Mouse (Mus musculus) frontal cortex, postnatal 25 days (tissue): Measurements from ENCODE around the gene Kcng3.

Experiments used
- DNase-seq, 2 experiments: peaks; one replicate each; pipeline ENCODE4 v3.0.0; 2022; ENCODE audit warnings: low spot score in 2 of 2

Kcng3 gene

DNA sequence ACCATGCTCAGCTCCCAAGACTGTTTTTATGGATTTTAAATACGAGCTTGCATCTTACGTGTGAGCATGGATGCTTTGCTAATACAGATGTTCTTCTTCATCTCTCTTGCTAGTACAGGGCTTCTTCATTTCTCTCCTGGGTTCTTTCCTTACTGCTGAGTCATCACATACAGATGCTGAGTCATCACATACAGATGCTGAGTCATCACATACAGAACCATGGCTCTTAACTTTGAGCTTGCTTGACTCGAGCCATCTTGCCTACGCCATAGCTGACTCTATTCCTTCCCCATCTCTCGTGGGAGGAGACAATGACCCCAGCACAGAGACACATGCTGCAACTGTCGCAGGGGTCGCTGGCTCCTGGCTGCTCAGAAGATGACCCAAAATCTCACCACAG is 76.7 kb downstream of the Kcng3 start:
- DNase-seq: no peak

DNA sequence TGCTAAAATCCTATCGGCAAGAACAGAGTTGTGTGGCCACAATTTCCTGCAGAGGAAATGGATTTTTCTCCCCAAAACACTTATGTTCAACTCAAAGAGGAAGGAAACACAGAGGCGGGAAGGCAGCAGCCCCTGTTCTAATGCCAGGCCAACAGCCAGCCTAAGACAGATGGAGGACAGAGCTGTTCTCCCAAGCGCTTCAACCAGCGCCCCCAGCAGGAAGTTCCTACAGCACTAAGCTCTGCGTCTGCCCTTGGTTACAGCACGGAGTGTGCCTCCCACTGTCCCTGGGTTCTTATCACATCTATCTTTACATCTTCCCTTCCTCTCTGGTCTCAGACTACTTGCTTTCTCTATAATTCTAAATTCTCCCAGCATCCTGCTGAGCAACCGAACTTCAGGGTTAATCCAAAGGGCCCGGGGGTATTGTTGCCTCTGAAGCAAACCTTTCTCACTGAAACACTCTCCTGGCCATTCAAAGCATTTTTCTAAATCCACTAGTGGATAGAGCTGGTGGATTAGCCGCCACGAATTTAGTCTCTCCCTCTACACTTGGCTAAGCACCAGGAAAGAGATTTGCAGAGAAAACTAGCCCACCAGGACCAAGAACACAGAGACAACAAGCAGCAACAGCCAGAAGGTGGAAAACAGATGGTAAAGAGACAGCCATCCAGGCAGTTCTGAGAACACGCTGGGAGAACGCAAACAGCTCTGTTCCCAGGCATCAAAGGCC is 83.0 kb downstream of the Kcng3 start:
- no peak for DNase-seq

DNA sequence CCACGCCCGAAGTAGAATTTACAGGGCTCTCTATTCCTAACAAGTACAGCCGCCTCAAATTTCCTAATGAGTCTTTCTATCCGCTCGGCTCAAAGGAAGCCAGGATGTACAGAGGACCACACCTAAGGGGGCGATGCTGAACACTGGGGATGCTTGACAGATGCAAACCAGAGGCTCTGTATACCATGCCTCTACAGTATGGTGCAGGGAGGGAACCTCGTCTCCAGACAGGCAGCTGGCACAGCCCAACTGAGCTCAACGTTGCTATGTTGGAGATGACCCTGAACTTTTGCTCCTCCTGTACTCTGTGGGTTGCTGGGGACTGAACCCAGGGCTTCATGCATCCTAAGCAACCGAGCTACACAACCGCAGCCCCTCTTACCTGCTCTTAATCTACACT is 84.5 kb downstream of the Kcng3 start:
- no peak for DNase-seq

DNA sequence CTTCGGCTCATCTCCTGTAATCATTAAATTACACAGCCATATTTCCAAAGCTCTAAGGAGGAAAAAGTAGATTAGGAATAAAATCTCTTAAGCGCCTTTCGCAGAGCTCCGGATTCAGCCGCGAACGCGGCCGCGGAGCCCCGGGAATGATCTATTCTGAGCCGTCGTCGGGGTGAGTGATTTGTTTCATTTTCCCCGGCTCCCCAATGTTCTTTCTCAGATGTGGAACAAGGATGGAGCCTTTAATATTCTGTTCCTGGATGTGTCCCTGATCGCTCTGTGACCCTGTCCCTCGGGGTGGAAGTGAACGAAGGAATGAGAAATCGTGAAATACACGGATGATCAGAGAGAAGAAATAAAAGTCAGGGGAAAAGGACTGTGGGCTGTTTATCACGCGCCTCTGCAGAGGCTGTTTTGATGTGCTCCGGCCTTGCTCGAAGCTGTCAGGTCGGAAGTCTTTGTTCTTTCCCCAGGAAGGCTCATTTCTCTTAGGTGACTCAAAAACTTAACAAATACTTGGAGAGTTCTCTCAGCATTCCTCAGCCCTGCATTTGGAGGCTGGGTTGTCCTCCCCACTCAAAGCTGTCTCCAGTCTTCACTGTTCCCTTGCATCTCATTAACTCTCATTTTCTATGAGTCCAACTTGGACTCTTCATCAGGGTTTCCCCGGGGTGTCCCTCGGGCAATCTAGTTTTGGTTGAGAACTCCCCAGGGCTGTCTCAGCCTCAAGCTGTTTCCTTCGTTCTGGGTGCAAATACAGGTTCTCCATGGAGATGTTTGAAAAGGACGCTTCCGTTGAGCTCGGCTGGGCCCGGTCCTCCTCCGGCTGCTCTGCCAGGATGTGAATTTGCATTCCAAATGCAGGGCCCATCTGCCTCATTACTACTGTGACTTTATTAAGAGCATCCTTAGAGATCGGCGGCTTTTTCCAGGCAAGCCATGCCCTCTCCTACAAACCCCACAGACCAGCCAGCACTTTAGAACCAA is 85.6 kb downstream of the Kcng3 start:
- DNase-seq: no peak

DNA sequence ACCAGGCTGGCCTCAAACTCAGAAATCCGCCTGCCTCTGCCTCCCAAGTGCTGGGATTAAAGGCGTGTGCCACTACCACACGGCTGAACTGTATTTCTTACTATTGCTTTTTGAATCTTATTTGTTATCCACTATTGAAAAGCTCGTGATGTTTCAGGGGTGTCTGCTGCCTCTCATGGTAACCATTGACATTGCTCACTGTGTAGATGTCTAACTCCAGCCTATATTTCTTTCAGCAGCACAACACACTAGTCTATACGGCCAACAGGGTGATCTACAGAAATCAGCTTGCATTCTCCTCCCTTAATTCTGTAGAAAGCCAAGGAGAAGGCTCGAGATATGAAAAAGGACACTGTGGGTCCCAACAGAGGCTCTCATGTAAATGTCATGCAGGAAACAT is 86.4 kb downstream of the Kcng3 start:
- no peak for DNase-seq

DNA sequence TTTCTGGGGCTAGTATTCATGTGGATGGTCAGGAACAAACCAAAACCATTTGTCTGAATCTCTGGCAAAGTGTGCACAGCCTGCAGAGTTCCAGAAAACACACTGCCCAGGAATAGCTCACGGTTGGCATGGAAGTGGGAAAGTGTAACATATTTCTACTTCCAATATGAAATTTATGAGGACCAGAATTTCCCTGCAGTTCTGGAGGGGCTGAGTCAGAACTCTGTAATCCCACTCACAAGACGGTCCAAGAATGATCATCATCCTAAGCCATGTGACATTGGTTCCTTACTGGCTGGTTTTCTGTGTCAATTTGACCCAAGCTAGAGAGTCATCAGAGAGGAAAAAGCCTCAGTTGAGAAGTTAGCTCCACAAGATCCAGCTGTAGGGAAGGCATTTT is 89.3 kb downstream of the Kcng3 start:
- DNase-seq: no peak

DNA sequence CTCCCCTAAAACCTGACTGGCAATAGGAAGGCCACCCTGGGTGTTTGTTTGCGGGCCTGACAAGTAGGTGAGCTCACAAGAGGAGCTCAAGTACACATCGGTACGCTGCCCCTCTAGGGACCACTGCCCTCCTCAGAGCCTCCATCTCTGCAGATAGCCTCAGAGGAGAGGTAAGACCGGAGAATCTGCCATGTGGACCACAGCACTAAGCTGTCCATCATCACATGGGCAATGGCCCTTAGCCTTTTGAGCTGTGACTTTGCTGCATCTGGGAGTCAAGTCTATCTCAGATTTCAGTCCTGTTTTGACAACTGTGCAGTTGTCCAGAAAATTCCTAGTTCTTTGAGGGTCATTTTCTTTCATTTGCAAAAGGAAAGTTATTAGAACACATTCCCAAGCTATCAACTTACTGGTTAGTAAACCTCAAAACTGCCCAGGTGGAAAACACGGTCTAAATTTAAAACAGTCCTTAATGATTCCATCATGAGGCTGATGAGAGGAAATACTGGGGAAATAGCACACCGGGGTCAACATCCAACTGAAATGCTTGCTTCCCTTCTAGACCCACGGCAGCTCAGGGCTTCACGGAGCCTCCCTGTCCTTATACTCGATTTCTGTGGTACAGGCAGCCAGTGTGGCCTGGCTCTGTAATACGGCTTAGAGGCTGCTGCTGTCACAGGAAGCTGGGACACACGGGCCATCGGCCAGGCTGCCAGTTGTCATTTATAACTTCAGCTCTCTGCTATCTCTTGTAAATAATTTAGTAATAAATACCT is 92.2 kb downstream of the Kcng3 start:
- DNase-seq: no peak

DNA sequence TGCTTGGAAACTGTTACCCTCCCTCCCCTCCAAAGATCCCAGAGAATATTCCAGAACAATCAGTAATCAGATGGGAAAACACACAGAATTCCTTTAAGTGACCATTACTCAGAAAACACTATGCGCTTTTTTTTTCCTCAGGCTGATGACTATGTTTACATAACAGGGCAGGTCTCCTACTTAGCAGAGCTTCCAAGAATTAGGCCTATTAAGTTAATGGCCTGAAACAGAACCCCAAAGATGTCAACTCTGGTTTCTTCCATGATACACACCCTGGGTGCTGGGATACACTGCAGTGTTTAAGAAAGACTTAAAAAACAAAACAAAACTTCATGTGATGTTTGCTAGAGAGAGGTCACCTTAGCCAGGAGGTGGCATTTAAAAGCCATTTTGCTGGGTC is 93.0 kb downstream of the Kcng3 start:
- no peak for DNase-seq

DNA sequence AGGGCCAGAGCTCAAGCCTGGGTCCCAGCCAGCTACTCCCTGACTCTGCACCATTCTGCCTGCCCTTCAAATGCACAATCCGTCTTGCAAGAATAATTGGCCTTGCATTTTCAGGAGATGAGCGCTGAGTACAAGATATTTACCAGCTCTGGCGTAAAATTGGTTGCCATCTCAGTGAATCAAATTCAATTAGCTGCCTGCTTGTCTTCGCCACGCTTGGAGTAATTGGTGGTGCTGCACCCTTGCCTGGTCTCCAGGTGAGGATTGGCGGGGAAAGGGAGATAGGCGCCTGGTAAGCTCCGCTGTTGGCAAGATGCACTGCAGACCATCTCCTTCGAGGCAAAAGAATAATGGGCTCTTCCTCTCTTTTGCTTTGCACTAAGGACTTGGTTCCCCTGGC is 93.6 kb downstream of the Kcng3 start:
- DNase-seq: no peak
